Mouse (Mus musculus) hindbrain, embryonic 16.5 days (tissue): ENCODE measurements around the gene Rps6kc1. TPM values are rescaled to one million over a fixed set of nuclear protein-coding genes. Genes with fewer than 3 reads are reported as not detected.

ENCODE experiments used
- ATAC-seq: fragments of 200-750 bp; cut with Nextera tagmentation; 2 replicates; pipeline ENCODE4 v1.8.0; 2017; ENCODE audit warnings: moderate TSS enrichment, moderate library complexity
- H3K27ac ChIP-seq: fragments of 300-500 bp; sonication (generic); 2 replicates; pipeline ENCODE4 v1.5.1; 2014; ENCODE audit warnings: low read depth, mild to moderate bottlenecking, control low read depth, low read length, moderate library complexity
- H3K27me3 ChIP-seq: fragments of 300-500 bp; sonication (generic); replicated peaks from 2 replicates; pipeline ENCODE4 v1.6.1; 2014; ENCODE audit warnings: low read length; ENCODE audit not compliant: control insufficient read depth, insufficient read depth
- H3K36me3 ChIP-seq: fragments of 300-500 bp; sonication (generic); 2 replicates; pipeline ENCODE4 v1.6.1; 2014; ENCODE audit warnings: mild to moderate bottlenecking, low read length, moderate library complexity, mixed read lengths; ENCODE audit not compliant: control insufficient read depth, insufficient read depth
- H3K4me1 ChIP-seq: fragments of 300-500 bp; sonication (generic); 2 replicates; pipeline ENCODE4 v1.6.1; 2014; ENCODE audit warnings: low read depth, low read length; ENCODE audit not compliant: control insufficient read depth, insufficient read depth
- H3K4me2 ChIP-seq: fragments of 300-500 bp; sonication (generic); 2 replicates; pipeline ENCODE4 v1.6.1; 2014; ENCODE audit warnings: mild to moderate bottlenecking, low read length, control low read depth, moderate library complexity
- H3K4me3 ChIP-seq: fragments of 300-500 bp; sonication (generic); 2 replicates; pipeline ENCODE4 v1.5.1; 2014; ENCODE audit warnings: mild to moderate bottlenecking, low read length, control low read depth, moderate library complexity
- H3K9ac ChIP-seq: fragments of 300-500 bp; sonication (generic); 2 replicates; pipeline ENCODE4 v1.6.1; 2014; ENCODE audit warnings: low read depth, mild to moderate bottlenecking, control low read depth, low read length, moderate library complexity
- H3K9me3 ChIP-seq: fragments of 300-500 bp; sonication (generic); 2 replicates; pipeline ENCODE4 v1.6.1; 2014; ENCODE audit warnings: mild to moderate bottlenecking, low read length, moderate library complexity; ENCODE audit not compliant: control insufficient read depth
- WGBS: fragments of 180-500 bp; shearing (Covaris S2); extraction: QIAGEN DNeasy Blood & Tissue Kit; methylation state at CpG from one replicate; pipeline ENCODE4 v1.1.7; 2014; 5-methylcytosine and 5-hydroxymethylcytosine counted together
- polyA plus RNA-seq: library from polyadenylated mRNA; unstranded; fragments of >200 nt; fragmentation: Nextera tagmentation; extraction: Ambion mirVana; gene quantifications from 2 replicates; pipeline ENCODE4 v1.2.1, GENCODE M21; 2015

The Rps6kc1 gene
- polyA plus RNA-seq, 1 experiment from 2014 or later: 28.4 TPM

- H3K4me2 ChIP-seq: no peak overlapping the region
- peaks cover 10% of the 10 kb centered on the region; the same call in 1 of the 2 replicates for H3K36me3 ChIP-seq
- peaks cover 5% of the 10 kb centered on the region; the same call in 1 of the 2 replicates for H3K4me1 ChIP-seq
- H3K9me3 ChIP-seq: no peaks in the 10 kb centered on the region
- 77% methylated on average over 11 of the region's 11 CpGs for WGBS
- H3K27me3 ChIP-seq: no peaks in the 10 kb centered on the region
- H3K27ac ChIP-seq: no peak overlapping the region
- no peak overlapping the region for H3K9ac ChIP-seq
- ATAC-seq: no peak
- H3K4me3 ChIP-seq: no peak overlapping the region
Measured at GRCm38 (mm10) chr1:190798668-190799067, 112.9 kb downstream of the Rps6kc1 start.

- Histone ChIP-seq H3K9ac (no peak overlapping the region), H3K27ac (no peak overlapping the region), H3K4me3 (no peak overlapping the region), H3K4me2 (no peak overlapping the region), H3K9me3 (no peaks in the 10 kb centered on the region), H3K27me3 (no peaks in the 10 kb centered on the region), H3K4me1 (peaks cover 5% of the 10 kb centered on the region; the same call in 1 of the 2 replicates), H3K36me3 (peaks cover 10% of the 10 kb centered on the region; the same call in 1 of the 2 replicates)
- ATAC-seq: peak; percentile 21; the same call in 1 of the 2 replicates
- 76% methylated on average over 11 of the region's 11 CpGs for WGBS
Measured at GRCm38 (mm10) chr1:190797483-190798058, 114.0 kb downstream of the Rps6kc1 start.

GRCm38 (mm10) chr1:190796745-190797482, 114.7 kb downstream of the Rps6kc1 start:
- Histone ChIP-seq H3K36me3 (peaks cover 10% of the 10 kb centered on the region; the same call in 1 of the 2 replicates), H3K4me1 (peaks cover 5% of the 10 kb centered on the region; the same call in 1 of the 2 replicates), H3K27ac (no peak overlapping the region), H3K9me3 (no peaks in the 10 kb centered on the region), H3K27me3 (no peaks in the 10 kb centered on the region), H3K4me3 (no peak overlapping the region), H3K4me2 (no peak overlapping the region), H3K9ac (no peak overlapping the region)
- WGBS: 33% methylated on average over 7 of the region's 7 CpGs
- peak; percentile 78 for ATAC-seq

- no peak overlapping the region for H3K27ac ChIP-seq
- H3K4me1 ChIP-seq: peaks cover under 1% of the 10 kb centered on the region; the same call in 1 of the 2 replicates
- H3K4me3 ChIP-seq: no peak overlapping the region
- no peaks in the 10 kb centered on the region for H3K9me3 ChIP-seq
- H3K9ac ChIP-seq: no peak overlapping the region
- no peak for ATAC-seq
- H3K4me2 ChIP-seq: no peak overlapping the region
- 85% methylated on average over 6 of the region's 6 CpGs for WGBS
- no peaks in the 10 kb centered on the region for H3K36me3 ChIP-seq
- no peaks in the 10 kb centered on the region for H3K27me3 ChIP-seq
Measured at GRCm38 (mm10) chr1:190791638-190792037, 119.9 kb downstream of the Rps6kc1 start.

GRCm38 (mm10) chr1:190790720-190791119, 120.8 kb downstream of the Rps6kc1 start:
- Histone ChIP-seq H3K36me3 (no peaks in the 10 kb centered on the region), H3K9ac (no peak overlapping the region), H3K4me3 (no peak overlapping the region), H3K4me1 (no peaks in the 10 kb centered on the region), H3K27me3 (no peaks in the 10 kb centered on the region), H3K9me3 (no peaks in the 10 kb centered on the region), H3K27ac (no peak overlapping the region), H3K4me2 (no peak overlapping the region)
- ATAC-seq: 0 out of 2 replicates have a peak, but pooled peaks have one; percentile 24
- 46% methylated on average over 6 of the region's 6 CpGs for WGBS

- 74% methylated on average over 6 of the region's 6 CpGs for WGBS
- no peaks in the 10 kb centered on the region for H3K9me3 ChIP-seq
- no peak for ATAC-seq
- no peak overlapping the region for H3K4me3 ChIP-seq
- no peak overlapping the region for H3K27ac ChIP-seq
- H3K36me3 ChIP-seq: 0 out of 2 replicates have a peak, but pooled peaks cover 3% of the 10 kb centered on the region
- H3K9ac ChIP-seq: no peak overlapping the region
- H3K4me1 ChIP-seq: no peaks in the 10 kb centered on the region
- H3K27me3 ChIP-seq: no peaks in the 10 kb centered on the region
- H3K4me2 ChIP-seq: no peak overlapping the region
Measured at GRCm38 (mm10) chr1:190777660-190778059, 133.9 kb downstream of the Rps6kc1 start.

- WGBS: 92% methylated on average over 9 of the region's 9 CpGs
- Histone ChIP-seq H3K4me2 (no peak overlapping the region), H3K4me1 (no peaks in the 10 kb centered on the region), H3K9me3 (no peaks in the 10 kb centered on the region), H3K36me3 (0 out of 2 replicates have a peak, but pooled peaks cover 3% of the 10 kb centered on the region), H3K4me3 (no peak overlapping the region), H3K9ac (no peak overlapping the region), H3K27me3 (no peaks in the 10 kb centered on the region), H3K27ac (no peak overlapping the region)
- ATAC-seq: no peak
Measured at GRCm38 (mm10) chr1:190776260-190776659, 135.3 kb downstream of the Rps6kc1 start.

GRCm38 (mm10) chr1:190772088-190772885, 139.3 kb downstream of the Rps6kc1 start:
- 86% methylated on average over 13 of the region's 13 CpGs for WGBS
- no peaks in the 10 kb centered on the region for H3K27me3 ChIP-seq
- no peak overlapping the region for H3K4me2 ChIP-seq
- no peaks in the 10 kb centered on the region for H3K36me3 ChIP-seq
- no peaks in the 10 kb centered on the region for H3K9me3 ChIP-seq
- no peaks in the 10 kb centered on the region for H3K4me1 ChIP-seq
- H3K4me3 ChIP-seq: no peak overlapping the region
- no peak overlapping the region for H3K27ac ChIP-seq
- no peak for ATAC-seq
- H3K9ac ChIP-seq: no peak overlapping the region

GRCm38 (mm10) chr1:190769748-190770147, 141.8 kb downstream of the Rps6kc1 start:
- Histone ChIP-seq H3K9ac (no peak overlapping the region), H3K36me3 (no peaks in the 10 kb centered on the region), H3K9me3 (peaks cover 3% of the 10 kb centered on the region; the same call in 1 of the 2 replicates), H3K27me3 (no peaks in the 10 kb centered on the region), H3K4me2 (no peak overlapping the region), H3K4me1 (no peaks in the 10 kb centered on the region), H3K4me3 (no peak overlapping the region), H3K27ac (no peak overlapping the region)
- WGBS: 72% methylated on average over 7 of the region's 7 CpGs
- no peak for ATAC-seq
